Mouse (Mus musculus) forebrain, embryonic 13.5 days (tissue): ENCODE results near the gene Efna5. TPM values are rescaled to one million over a fixed set of nuclear protein-coding genes. Genes with fewer than 3 reads are reported as not detected.

Experiments
- ATAC-seq: fragments of 200-750 bp; cut with Nextera tagmentation; 2 replicates; pipeline ENCODE4 v1.8.0; 2017
- H3K27ac ChIP-seq: fragments of 300-500 bp; sonication (generic); 2 replicates; pipeline ENCODE4 v1.5.1; 2015; ENCODE audit warnings: inconsistent platforms, mild to moderate bottlenecking, moderate library complexity
- H3K27me3 ChIP-seq: fragments of 300-500 bp; sonication (generic); 2 replicates; pipeline ENCODE4 v1.6.1; 2015; ENCODE audit warnings: mild to moderate bottlenecking, inconsistent platforms
- H3K36me3 ChIP-seq: fragments of 300-500 bp; sonication (generic); 2 replicates; pipeline ENCODE4 v1.6.1; 2015; ENCODE audit warnings: mild to moderate bottlenecking, inconsistent platforms; ENCODE audit not compliant: poor library complexity, severe bottlenecking
- H3K4me1 ChIP-seq: fragments of 300-500 bp; sonication (generic); 2 replicates; pipeline ENCODE4 v1.6.1; 2015; ENCODE audit warnings: inconsistent platforms
- H3K4me2 ChIP-seq: fragments of 300-500 bp; sonication (generic); 2 replicates; pipeline ENCODE4 v1.6.1; 2015; ENCODE audit warnings: inconsistent platforms, mild to moderate bottlenecking, moderate library complexity
- H3K4me3 ChIP-seq: fragments of 300-500 bp; sonication (generic); 2 replicates; pipeline ENCODE4 v1.5.1; 2015; ENCODE audit warnings: mild to moderate bottlenecking, inconsistent platforms
- H3K9ac ChIP-seq: fragments of 300-500 bp; sonication (generic); 2 replicates; pipeline ENCODE4 v1.6.1; 2015; ENCODE audit warnings: mild to moderate bottlenecking, inconsistent platforms
- H3K9me3 ChIP-seq: fragments of 300-500 bp; sonication (generic); replicated peaks from 2 replicates; pipeline ENCODE4 v1.6.1; 2016; ENCODE audit warnings: inconsistent platforms
- WGBS: fragments of 180-500 bp; shearing (Covaris S2); methylation state at CpG from one replicate; pipeline ENCODE4 v1.1.7; 2015; 5-methylcytosine and 5-hydroxymethylcytosine counted together
- polyA plus RNA-seq: library from polyadenylated mRNA; unstranded; fragments of >200 nt; fragmentation: Nextera tagmentation; extraction: Ambion mirVana; gene quantifications from 2 replicates; pipeline ENCODE4 v1.2.1, GENCODE M21; 2015

Efna5 gene
- polyA plus RNA-seq, 1 experiment from 2014 or later, result 27.2 TPM

DNA sequence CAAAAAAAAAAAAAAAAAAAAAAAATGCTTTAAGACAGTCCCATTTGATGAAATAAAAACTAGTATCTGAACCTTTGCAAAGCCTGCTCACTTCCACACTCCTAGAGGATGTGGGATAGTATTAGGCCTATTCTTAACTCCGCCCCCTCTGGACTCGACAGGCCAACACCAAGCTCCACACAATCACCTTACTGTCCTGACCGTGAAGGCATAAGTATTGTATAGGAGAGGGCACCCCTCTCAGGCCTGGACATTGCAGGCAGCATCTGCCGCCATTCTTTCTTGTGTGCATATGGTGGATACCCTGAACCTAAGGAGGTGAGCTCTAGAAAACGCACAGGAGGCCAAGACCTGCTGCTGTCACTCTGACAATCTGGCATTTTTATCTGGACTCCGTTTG, 274.4 kb downstream of the Efna5 start:
- Histone ChIP-seq H3K27ac (no peak overlapping the region), H3K9me3 (no peaks in the 10 kb centered on the region), H3K4me2 (peak overlapping the region; percentile 38; the same call in 1 of the 2 replicates), H3K9ac (no peak overlapping the region), H3K27me3 (peaks cover 14% of the 10 kb centered on the region), H3K36me3 (no peaks in the 10 kb centered on the region), H3K4me1 (peaks cover 29% of the 10 kb centered on the region), H3K4me3 (no peak overlapping the region)
- WGBS, result 83% methylated on average over 6 of the region's 6 CpGs
- peak; percentile 20 for ATAC-seq

DNA sequence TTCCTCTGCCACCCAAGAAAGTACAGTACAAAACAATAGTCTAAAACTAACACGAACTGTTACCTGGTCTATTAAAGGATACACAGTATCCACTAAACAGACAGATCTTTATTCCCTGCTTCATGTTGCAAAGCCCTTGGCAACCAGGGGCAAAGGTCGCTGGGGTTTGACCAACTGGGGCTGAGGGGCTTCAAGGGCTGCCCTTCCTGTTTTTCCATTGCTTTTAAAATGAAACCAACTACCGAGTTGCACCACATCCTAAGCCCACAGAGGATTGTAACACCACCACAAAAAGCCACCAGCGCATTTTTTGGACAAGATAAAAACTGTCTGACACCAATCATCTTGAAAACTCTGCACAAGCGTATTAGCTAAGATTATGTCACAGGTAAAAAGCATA, 276.8 kb downstream of the Efna5 start:
- Histone ChIP-seq H3K27ac (no peak overlapping the region), H3K4me1 (peaks cover 28% of the 10 kb centered on the region), H3K36me3 (no peaks in the 10 kb centered on the region), H3K27me3 (peaks cover 5% of the 10 kb centered on the region; the same call in 1 of the 2 replicates), H3K4me2 (no peak overlapping the region), H3K9me3 (no peaks in the 10 kb centered on the region), H3K4me3 (no peak overlapping the region), H3K9ac (no peak overlapping the region)
- ATAC-seq, result no peak
- 68% methylated on average over 5 of the region's 5 CpGs for WGBS

GRCm38 (mm10) chr17:62603604-62604003, 277.5 kb downstream of the Efna5 start:
- H3K9me3 ChIP-seq, result no peaks in the 10 kb centered on the region
- peaks cover 26% of the 10 kb centered on the region for H3K4me1 ChIP-seq
- ATAC-seq, result no peak
- H3K4me3 ChIP-seq, result no peak overlapping the region
- H3K4me2 ChIP-seq, result no peak overlapping the region
- no peak overlapping the region for H3K27ac ChIP-seq
- H3K27me3 ChIP-seq, result peaks cover 3% of the 10 kb centered on the region; the same call in 1 of the 2 replicates
- no peaks in the 10 kb centered on the region for H3K36me3 ChIP-seq
- H3K9ac ChIP-seq, result no peak overlapping the region
- 54% methylated on average over 5 of the region's 5 CpGs for WGBS

DNA sequence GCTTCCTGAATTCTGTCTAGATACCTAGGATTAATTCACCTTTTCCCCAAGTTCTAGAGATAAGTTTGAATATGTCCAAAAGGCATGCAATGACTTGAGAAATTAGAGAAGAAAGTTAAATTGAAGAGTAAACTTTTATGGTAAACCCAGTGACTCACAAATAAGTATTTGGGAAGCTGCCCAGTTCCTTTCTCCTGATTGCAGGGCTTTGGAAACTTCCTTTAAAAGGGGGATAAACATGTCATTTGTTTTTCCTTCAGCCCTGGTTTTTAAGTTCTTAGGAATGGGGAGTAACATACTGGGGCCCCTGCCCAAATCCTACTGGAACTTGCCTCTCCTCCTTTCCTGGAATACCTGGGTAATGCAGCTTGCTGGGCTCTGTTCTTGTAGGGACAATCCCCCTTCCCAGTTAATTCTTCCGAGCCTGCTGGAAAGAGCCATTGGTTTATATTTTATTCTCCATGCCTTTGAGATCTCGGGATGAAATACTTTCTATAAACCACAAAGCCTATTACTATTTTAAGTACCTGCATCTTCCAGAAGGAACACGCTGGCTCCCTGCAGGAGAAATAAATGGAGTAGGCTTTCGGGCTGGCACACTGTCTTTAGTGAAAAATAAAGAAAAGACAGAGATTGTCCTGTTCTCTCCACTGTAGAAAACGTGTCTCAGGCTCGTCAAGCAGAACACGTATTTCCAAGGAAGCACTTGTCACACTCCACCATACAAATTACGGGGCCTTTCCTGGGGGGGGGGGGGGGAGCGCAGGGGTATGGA, 282.2 kb downstream of the Efna5 start:
- ATAC-seq, result no peak
- Histone ChIP-seq H3K36me3 (no peaks in the 10 kb centered on the region), H3K4me3 (no peak overlapping the region), H3K4me2 (no peak overlapping the region), H3K9me3 (no peaks in the 10 kb centered on the region), H3K4me1 (peaks cover 5% of the 10 kb centered on the region; the same call in 1 of the 2 replicates), H3K27me3 (no peaks in the 10 kb centered on the region), H3K9ac (no peak overlapping the region), H3K27ac (no peak overlapping the region)
- 43% methylated on average over 9 of the region's 9 CpGs for WGBS

- no peaks in the 10 kb centered on the region for H3K36me3 ChIP-seq
- H3K4me1 ChIP-seq, result peaks cover 13% of the 10 kb centered on the region
- WGBS, result 29% methylated on average over 5 of the region's 5 CpGs
- H3K4me3 ChIP-seq, result no peak overlapping the region
- H3K27me3 ChIP-seq, result no peaks in the 10 kb centered on the region
- peaks cover 1% of the 10 kb centered on the region; the same call in 1 of the 2 replicates for H3K9me3 ChIP-seq
- ATAC-seq, result no peak; the same call in 1 of the 2 replicates
- peak overlapping the region; percentile 27; the same call in 1 of the 2 replicates for H3K27ac ChIP-seq
- no peak overlapping the region for H3K4me2 ChIP-seq
- no peak overlapping the region for H3K9ac ChIP-seq
Observed at GRCm38 (mm10) chr17:62592436-62593074, 288.6 kb downstream of the Efna5 start.

GRCm38 (mm10) chr17:62591581-62592435, 289.3 kb downstream of the Efna5 start:
- peak overlapping the region; percentile 25; the same call in 1 of the 2 replicates for H3K27ac ChIP-seq

GRCm38 (mm10) chr17:62590685-62591460, 290.2 kb downstream of the Efna5 start:
- peaks cover 7% of the 10 kb centered on the region for H3K9me3 ChIP-seq

More at GRCm38 (mm10) chr17:62591581-62592435, 289.3 kb downstream of the Efna5 start:
- Histone ChIP-seq H3K4me1 (peaks cover 13% of the 10 kb centered on the region), H3K9ac (no peak overlapping the region), H3K9me3 (peaks cover 7% of the 10 kb centered on the region), H3K4me2 (no peak overlapping the region), H3K27me3 (no peaks in the 10 kb centered on the region), H3K4me3 (no peak overlapping the region), H3K36me3 (no peaks in the 10 kb centered on the region)
- 48% methylated on average over 10 of the region's 10 CpGs for WGBS
- ATAC-seq, result peak; percentile 74

GRCm38 (mm10) chr17:62580127-62580526, 301.0 kb downstream of the Efna5 start:
- Histone ChIP-seq H3K4me3 (no peak overlapping the region), H3K4me1 (no peaks in the 10 kb centered on the region), H3K27me3 (no peaks in the 10 kb centered on the region), H3K9me3 (no peaks in the 10 kb centered on the region), H3K4me2 (no peak overlapping the region), H3K27ac (no peak overlapping the region), H3K9ac (no peak overlapping the region), H3K36me3 (no peaks in the 10 kb centered on the region)
- ATAC-seq, result peak; percentile 36; the same call in 1 of the 2 replicates
- WGBS, result 78% methylated on average over 6 of the region's 6 CpGs

More at GRCm38 (mm10) chr17:62590685-62591460, 290.2 kb downstream of the Efna5 start:
- Histone ChIP-seq H3K27me3 (no peaks in the 10 kb centered on the region), H3K27ac (no peak overlapping the region), H3K4me1 (peaks cover 13% of the 10 kb centered on the region), H3K4me3 (no peak overlapping the region), H3K9ac (no peak overlapping the region), H3K36me3 (no peaks in the 10 kb centered on the region), H3K4me2 (no peak overlapping the region)
- WGBS, result 83% methylated on average over 9 of the region's 9 CpGs
- ATAC-seq, result no peak

- H3K9ac ChIP-seq, result no peak overlapping the region
- no peak overlapping the region for H3K4me2 ChIP-seq
- H3K4me1 ChIP-seq, result no peaks in the 10 kb centered on the region
- no peak overlapping the region for H3K27ac ChIP-seq
- no peaks in the 10 kb centered on the region for H3K27me3 ChIP-seq
- 57% methylated on average over 6 of the region's 6 CpGs for WGBS
- H3K9me3 ChIP-seq, result no peaks in the 10 kb centered on the region
- no peak overlapping the region for H3K4me3 ChIP-seq
- ATAC-seq, result peak; percentile 48
- H3K36me3 ChIP-seq, result no peaks in the 10 kb centered on the region
Observed at GRCm38 (mm10) chr17:62579618-62580017, 301.5 kb downstream of the Efna5 start.

GRCm38 (mm10) chr17:62574499-62575265, 306.4 kb downstream of the Efna5 start:
- H3K27me3 ChIP-seq, result no peaks in the 10 kb centered on the region
- 81% methylated on average over 9 of the region's 9 CpGs for WGBS
- H3K4me3 ChIP-seq, result no peak overlapping the region
- H3K9ac ChIP-seq, result no peak overlapping the region
- H3K9me3 ChIP-seq, result no peaks in the 10 kb centered on the region
- H3K4me2 ChIP-seq, result no peak overlapping the region
- no peak overlapping the region for H3K27ac ChIP-seq
- H3K36me3 ChIP-seq, result no peaks in the 10 kb centered on the region
- no peak for ATAC-seq
- H3K4me1 ChIP-seq, result no peaks in the 10 kb centered on the region

GRCm38 (mm10) chr17:62570101-62570500, 311.0 kb downstream of the Efna5 start:
- Histone ChIP-seq H3K9me3 (no peaks in the 10 kb centered on the region), H3K27me3 (0 out of 2 replicates have a peak, but pooled peaks cover 3% of the 10 kb centered on the region), H3K4me2 (no peak overlapping the region), H3K4me3 (no peak overlapping the region), H3K36me3 (no peaks in the 10 kb centered on the region), H3K4me1 (no peaks in the 10 kb centered on the region), H3K27ac (no peak overlapping the region), H3K9ac (no peak overlapping the region)
- WGBS, result 72% methylated on average over 1 of the region's 1 CpGs
- ATAC-seq, result no peak
